Mouse (Mus musculus): ENCODE results near the gene Gabbr2. TPM values are rescaled to one million over a fixed set of nuclear protein-coding genes. Genes with fewer than 3 reads are reported as not detected.
A peak's percentile ranks its signal among the peaks of the same experiment; 100 is the strongest.

Gene Gabbr2
- polyA plus RNA-seq, 1 experiment from 2014 or later = 13.3 TPM

DNA sequence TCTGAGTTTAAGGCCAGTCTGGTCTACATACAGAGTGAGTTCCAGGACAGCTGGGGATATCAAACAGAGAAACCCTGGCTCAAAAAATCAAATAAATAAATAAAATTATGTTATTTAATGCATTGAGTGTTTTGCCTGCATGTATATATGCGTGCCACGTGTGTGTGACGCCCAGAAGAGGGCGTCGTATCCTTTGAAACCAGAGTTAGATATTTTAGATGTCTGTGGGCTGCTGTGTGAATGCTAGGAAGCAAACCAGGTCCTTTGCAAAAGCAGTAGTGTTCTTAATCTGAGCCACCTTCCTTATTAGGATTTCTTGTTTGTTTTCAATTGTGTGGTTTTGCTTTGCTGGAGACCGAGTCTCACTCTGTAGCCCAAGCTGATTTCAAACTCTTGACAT lies 13.3 kb downstream of the Gabbr2 start:
- no peak overlapping the region for H3K27ac ChIP-seq (ENCODE audit: low read depth, low read length)
- H3K27me3 ChIP-seq (replicated peaks; ENCODE audit: control insufficient read depth, insufficient read depth, low read length) = no peaks in the 10 kb centered on the region
- H3K36me3 ChIP-seq (ENCODE audit: control insufficient read depth, insufficient read depth, low read length) = no peaks in the 10 kb centered on the region
- H3K9ac ChIP-seq (ENCODE audit: low read depth, low read length) = no peak overlapping the region
- WGBS = 87% methylated on average over 6 of the region's 6 CpGs
- H3K4me1 ChIP-seq (ENCODE audit: control insufficient read depth, insufficient read depth, low read depth, low read length) = no peaks in the 10 kb centered on the region; the same call in 1 of the 2 replicates
- ATAC-seq = no peak
- H3K4me2 ChIP-seq (ENCODE audit: low read length) = no peak overlapping the region
- H3K4me3 ChIP-seq (ENCODE audit: low read length) = no peak overlapping the region
- no peaks in the 10 kb centered on the region for H3K9me3 ChIP-seq (ENCODE audit: control insufficient read depth, low read length)

- Histone ChIP-seq H3K4me2 (ENCODE audit: low read length) (no peak overlapping the region), H3K4me3 (ENCODE audit: low read length) (no peak overlapping the region), H3K9ac (ENCODE audit: low read depth, low read length) (no peak overlapping the region), H3K27ac (ENCODE audit: low read depth, low read length) (no peak overlapping the region), H3K36me3 (ENCODE audit: control insufficient read depth, insufficient read depth, low read length) (no peaks in the 10 kb centered on the region), H3K9me3 (ENCODE audit: control insufficient read depth, low read length) (no peaks in the 10 kb centered on the region), H3K27me3 (replicated peaks; ENCODE audit: control insufficient read depth, insufficient read depth, low read length) (no peaks in the 10 kb centered on the region), H3K4me1 (ENCODE audit: control insufficient read depth, insufficient read depth, low read depth, low read length) (no peaks in the 10 kb centered on the region; the same call in 1 of the 2 replicates)
- WGBS = 88% methylated on average over 7 of the region's 7 CpGs
- ATAC-seq = no peak
These were observed 14.5 kb downstream of the Gabbr2 start for GRCm38 (mm10) chr4:46977161-46977560.

DNA sequence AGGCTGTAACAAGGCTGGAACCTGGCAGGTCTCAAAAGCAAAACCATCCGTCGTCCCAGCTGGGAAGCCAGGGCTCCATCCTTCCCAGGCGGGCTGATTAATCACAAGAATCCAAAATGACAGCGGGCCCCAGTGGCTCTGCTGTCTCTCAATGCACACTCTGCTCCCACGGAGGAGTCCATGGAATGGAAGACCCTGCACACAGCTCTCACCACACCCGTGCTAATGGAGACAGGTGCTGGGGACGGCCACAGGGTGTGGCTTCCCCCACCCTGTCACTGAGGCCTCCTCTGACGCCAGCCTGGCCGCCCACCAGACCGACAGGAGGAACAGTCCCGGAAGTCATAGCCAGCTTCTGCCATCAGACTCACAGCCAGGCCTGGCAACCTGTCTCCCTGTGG lies 15.0 kb downstream of the Gabbr2 start:
- Histone ChIP-seq H3K4me3 (ENCODE audit: low read length) (no peak overlapping the region), H3K4me1 (ENCODE audit: control insufficient read depth, insufficient read depth, low read depth, low read length) (no peaks in the 10 kb centered on the region; the same call in 1 of the 2 replicates), H3K9ac (ENCODE audit: low read depth, low read length) (no peak overlapping the region), H3K4me2 (ENCODE audit: low read length) (no peak overlapping the region), H3K9me3 (ENCODE audit: control insufficient read depth, low read length) (no peaks in the 10 kb centered on the region), H3K36me3 (ENCODE audit: control insufficient read depth, insufficient read depth, low read length) (no peaks in the 10 kb centered on the region), H3K27me3 (replicated peaks; ENCODE audit: control insufficient read depth, insufficient read depth, low read length) (no peaks in the 10 kb centered on the region), H3K27ac (ENCODE audit: low read depth, low read length) (peak overlapping the region; percentile 9; the same call in 1 of the 2 replicates)
- 67% methylated on average over 11 of the region's 11 CpGs for WGBS
- peak; percentile 34; the same call in 1 of the 2 replicates for ATAC-seq

GRCm38 (mm10) chr4:46973322-46973721 lies 18.4 kb downstream of the Gabbr2 start:
- no peak for ATAC-seq
- no peak overlapping the region for H3K4me3 ChIP-seq (ENCODE audit: low read length)
- no peaks in the 10 kb centered on the region for H3K9me3 ChIP-seq (ENCODE audit: control insufficient read depth, low read length)
- no peaks in the 10 kb centered on the region for H3K36me3 ChIP-seq (ENCODE audit: control insufficient read depth, insufficient read depth, low read length)
- H3K27me3 ChIP-seq (replicated peaks; ENCODE audit: control insufficient read depth, insufficient read depth, low read length) = no peaks in the 10 kb centered on the region
- H3K27ac ChIP-seq (ENCODE audit: low read depth, low read length) = no peak overlapping the region
- 79% methylated on average over 10 of the region's 10 CpGs for WGBS
- no peak overlapping the region for H3K9ac ChIP-seq (ENCODE audit: low read depth, low read length)
- no peaks in the 10 kb centered on the region; the same call in 1 of the 2 replicates for H3K4me1 ChIP-seq (ENCODE audit: control insufficient read depth, insufficient read depth, low read depth, low read length)
- H3K4me2 ChIP-seq (ENCODE audit: low read length) = no peak overlapping the region

DNA sequence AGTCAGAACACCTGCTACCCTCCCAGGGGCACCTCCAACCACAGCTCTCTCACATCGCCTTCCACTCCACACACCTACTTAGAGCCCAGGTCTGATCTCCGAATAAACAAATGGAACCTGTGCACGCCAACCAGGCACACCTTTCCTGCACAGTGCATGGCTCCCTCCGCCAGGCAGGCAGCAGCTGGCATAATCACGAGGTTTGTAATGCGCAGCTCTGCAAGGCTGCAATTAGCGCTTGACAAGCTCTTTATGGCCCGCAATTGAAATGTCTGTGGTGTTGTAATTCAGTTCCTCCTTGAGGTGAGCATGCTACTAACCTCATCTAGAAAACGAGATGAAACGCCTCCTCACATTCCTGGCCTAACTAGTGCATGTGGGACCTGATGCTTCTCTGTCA lies 23.7 kb downstream of the Gabbr2 start:
- WGBS = 74% methylated on average over 10 of the region's 10 CpGs
- Histone ChIP-seq H3K4me3 (ENCODE audit: low read length) (no peak overlapping the region), H3K27me3 (replicated peaks; ENCODE audit: control insufficient read depth, insufficient read depth, low read length) (no peaks in the 10 kb centered on the region), H3K4me2 (ENCODE audit: low read length) (no peak overlapping the region), H3K4me1 (ENCODE audit: control insufficient read depth, insufficient read depth, low read depth, low read length) (no peaks in the 10 kb centered on the region; the same call in 1 of the 2 replicates), H3K9ac (ENCODE audit: low read depth, low read length) (no peak overlapping the region), H3K36me3 (ENCODE audit: control insufficient read depth, insufficient read depth, low read length) (no peaks in the 10 kb centered on the region), H3K9me3 (ENCODE audit: control insufficient read depth, low read length) (no peaks in the 10 kb centered on the region), H3K27ac (ENCODE audit: low read depth, low read length) (no peak overlapping the region)
- no peak for ATAC-seq

GRCm38 (mm10) chr4:46966551-46966950 lies 25.1 kb downstream of the Gabbr2 start:
- H3K4me2 ChIP-seq (ENCODE audit: low read length) = no peak overlapping the region

DNA sequence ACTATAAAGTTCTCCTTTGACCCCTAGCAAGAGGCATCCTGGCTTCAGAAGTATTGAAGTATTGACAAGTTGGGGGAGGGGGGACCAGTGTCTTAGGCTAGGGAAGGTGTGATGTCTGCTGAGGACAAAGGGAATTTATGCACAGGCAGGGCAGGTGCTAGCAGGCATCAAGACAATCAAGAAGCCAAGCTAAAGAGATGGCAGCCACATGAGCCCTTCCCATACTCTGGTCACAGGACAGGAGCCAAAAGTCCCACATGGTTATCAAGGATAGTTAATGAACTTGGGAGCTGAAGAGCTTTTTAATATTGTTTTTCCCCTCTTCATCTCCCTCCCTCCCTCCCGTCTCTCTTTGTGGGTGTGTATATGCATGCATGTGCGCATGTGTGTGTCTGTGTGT lies 30.3 kb downstream of the Gabbr2 start:
- WGBS = 85% methylated on average over 2 of the region's 2 CpGs
- H3K4me3 ChIP-seq (ENCODE audit: low read length) = no peak overlapping the region
- ATAC-seq = no peak
- no peaks in the 10 kb centered on the region for H3K36me3 ChIP-seq (ENCODE audit: control insufficient read depth, insufficient read depth, low read length)
- no peak overlapping the region for H3K27ac ChIP-seq (ENCODE audit: low read depth, low read length)
- no peaks in the 10 kb centered on the region for H3K9me3 ChIP-seq (ENCODE audit: control insufficient read depth, low read length)
- H3K27me3 ChIP-seq (replicated peaks; ENCODE audit: control insufficient read depth, insufficient read depth, low read length) = no peaks in the 10 kb centered on the region
- H3K9ac ChIP-seq (ENCODE audit: low read depth, low read length) = no peak overlapping the region
- H3K4me2 ChIP-seq (ENCODE audit: low read length) = no peak overlapping the region
- no peaks in the 10 kb centered on the region; the same call in 1 of the 2 replicates for H3K4me1 ChIP-seq (ENCODE audit: control insufficient read depth, insufficient read depth, low read depth, low read length)

More at GRCm38 (mm10) chr4:46966551-46966950, 25.1 kb downstream of the Gabbr2 start:
- no peaks in the 10 kb centered on the region; the same call in 1 of the 2 replicates for H3K4me1 ChIP-seq (ENCODE audit: control insufficient read depth, insufficient read depth, low read depth, low read length)
- H3K36me3 ChIP-seq (ENCODE audit: control insufficient read depth, insufficient read depth, low read length) = no peaks in the 10 kb centered on the region
- ATAC-seq = no peak
- no peak overlapping the region for H3K27ac ChIP-seq (ENCODE audit: low read depth, low read length)
- H3K4me3 ChIP-seq (ENCODE audit: low read length) = no peak overlapping the region
- no peaks in the 10 kb centered on the region for H3K27me3 ChIP-seq (replicated peaks; ENCODE audit: control insufficient read depth, insufficient read depth, low read length)
- no peak overlapping the region for H3K9ac ChIP-seq (ENCODE audit: low read depth, low read length)
- H3K9me3 ChIP-seq (ENCODE audit: control insufficient read depth, low read length) = no peaks in the 10 kb centered on the region

- no peaks in the 10 kb centered on the region for H3K27me3 ChIP-seq (replicated peaks; ENCODE audit: control insufficient read depth, insufficient read depth, low read length)
- 76% methylated on average over 10 of the region's 10 CpGs for WGBS
- no peak overlapping the region for H3K9ac ChIP-seq (ENCODE audit: low read depth, low read length)
- no peaks in the 10 kb centered on the region for H3K9me3 ChIP-seq (ENCODE audit: control insufficient read depth, low read length)
- H3K27ac ChIP-seq (ENCODE audit: low read depth, low read length) = no peak overlapping the region
- H3K4me1 ChIP-seq (ENCODE audit: control insufficient read depth, insufficient read depth, low read depth, low read length) = no peaks in the 10 kb centered on the region
- H3K4me2 ChIP-seq (ENCODE audit: low read length) = no peak overlapping the region
- H3K4me3 ChIP-seq (ENCODE audit: low read length) = no peak overlapping the region
- ATAC-seq = no peak
- H3K36me3 ChIP-seq (ENCODE audit: control insufficient read depth, insufficient read depth, low read length) = no peaks in the 10 kb centered on the region
These were observed 31.5 kb downstream of the Gabbr2 start for GRCm38 (mm10) chr4:46960208-46960607.

DNA sequence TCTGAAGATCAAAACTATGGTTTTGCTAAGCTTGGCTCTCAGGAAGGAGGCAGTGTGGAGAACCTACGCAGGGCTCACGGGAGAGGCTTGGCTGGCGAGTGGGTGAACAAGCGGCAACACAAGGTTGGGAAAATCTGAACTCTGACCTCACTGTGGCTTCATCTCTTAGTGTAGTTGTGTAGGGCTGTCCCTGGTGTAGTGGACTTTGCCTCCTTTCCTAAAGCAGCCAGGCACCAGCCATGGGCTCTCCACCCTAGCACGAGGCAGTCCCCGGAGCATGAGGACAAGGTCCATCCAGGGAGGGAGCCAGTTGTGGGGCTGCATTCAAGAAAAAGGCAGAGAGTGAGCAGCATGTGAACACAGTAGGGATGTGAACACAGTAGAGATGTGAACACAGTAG lies 31.9 kb downstream of the Gabbr2 start:
- 94% methylated on average over 6 of the region's 6 CpGs for WGBS
- Histone ChIP-seq H3K36me3 (ENCODE audit: control insufficient read depth, insufficient read depth, low read length) (no peaks in the 10 kb centered on the region), H3K9ac (ENCODE audit: low read depth, low read length) (no peak overlapping the region), H3K27me3 (replicated peaks; ENCODE audit: control insufficient read depth, insufficient read depth, low read length) (no peaks in the 10 kb centered on the region), H3K4me3 (ENCODE audit: low read length) (no peak overlapping the region), H3K4me2 (ENCODE audit: low read length) (no peak overlapping the region), H3K9me3 (ENCODE audit: control insufficient read depth, low read length) (no peaks in the 10 kb centered on the region), H3K27ac (ENCODE audit: low read depth, low read length) (no peak overlapping the region), H3K4me1 (ENCODE audit: control insufficient read depth, insufficient read depth, low read depth, low read length) (no peaks in the 10 kb centered on the region)
- ATAC-seq = no peak

- Histone ChIP-seq H3K4me1 (ENCODE audit: control insufficient read depth, insufficient read depth, low read depth, low read length) (no peaks in the 10 kb centered on the region), H3K27me3 (replicated peaks; ENCODE audit: control insufficient read depth, insufficient read depth, low read length) (no peaks in the 10 kb centered on the region), H3K4me2 (ENCODE audit: low read length) (no peak overlapping the region), H3K9me3 (ENCODE audit: control insufficient read depth, low read length) (no peaks in the 10 kb centered on the region), H3K4me3 (ENCODE audit: low read length) (no peak overlapping the region), H3K9ac (ENCODE audit: low read depth, low read length) (no peak overlapping the region), H3K27ac (ENCODE audit: low read depth, low read length) (no peak overlapping the region), H3K36me3 (ENCODE audit: control insufficient read depth, insufficient read depth, low read length) (no peaks in the 10 kb centered on the region)
- peak; percentile 58; the same call in 1 of the 2 replicates for ATAC-seq
- WGBS = 73% methylated on average over 7 of the region's 7 CpGs
These were observed 33.7 kb downstream of the Gabbr2 start for GRCm38 (mm10) chr4:46957955-46958354.
